Mouse (Mus musculus): ENCODE results near the gene Sac3d1. TPM values are rescaled to one million over a fixed set of nuclear protein-coding genes. Genes with fewer than 3 reads are reported as not detected.

Sac3d1 gene
- polyA plus RNA-seq, 1 experiment from 2014 or later: 62.6 TPM

DNA sequence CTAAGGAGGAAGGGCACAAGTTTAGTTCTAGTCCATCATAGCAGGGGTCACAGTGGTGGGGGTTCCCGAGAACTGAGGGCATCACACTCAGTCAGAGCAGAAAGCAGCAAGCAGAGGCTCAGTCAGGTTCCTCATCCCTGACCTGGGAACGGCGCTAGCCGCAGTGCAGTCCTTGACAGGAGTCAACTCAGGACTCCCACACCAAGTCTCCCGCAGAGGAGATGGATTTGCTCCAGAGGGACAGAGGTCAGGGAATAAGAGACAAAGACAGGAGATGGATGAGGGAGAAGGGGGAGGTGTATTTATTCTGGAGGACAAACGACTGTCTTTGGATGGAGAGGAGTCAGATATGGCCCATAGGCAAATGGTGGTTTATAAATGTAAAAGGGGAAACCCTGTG, 5.3 kb downstream of the Sac3d1 start:
- DNase-seq (ENCODE audit: low spot score) (no peak), ATAC-seq (ENCODE audit: low FRiP score) (no peak)
- WGBS: 62% methylated on average over 6 of the region's 6 CpGs
- no peaks in the 10 kb centered on the region for H3K27me3 ChIP-seq (ENCODE audit: control insufficient read depth, insufficient read depth, low read length)
- H3K9ac ChIP-seq (ENCODE audit: low read depth, low read length): no peak overlapping the region
- peaks cover 6% of the 10 kb centered on the region; the same call in 1 of the 2 replicates for H3K36me3 ChIP-seq (ENCODE audit: control insufficient read depth, insufficient read depth, low read length)
- H3K4me3 ChIP-seq (ENCODE audit: low read depth, low read length): no peak overlapping the region
- H3K27ac ChIP-seq (ENCODE audit: low read depth, low read length): no peak overlapping the region
- peaks cover 7% of the 10 kb centered on the region; the same call in 1 of the 2 replicates for H3K4me1 ChIP-seq (replicated peaks; ENCODE audit: control insufficient read depth, insufficient read depth, low read length)
- no peaks in the 10 kb centered on the region for H3K9me3 ChIP-seq (ENCODE audit: control insufficient read depth, low read length)
- H3K4me2 ChIP-seq (replicated peaks; ENCODE audit: low read depth, low read length): no peak overlapping the region

DNA sequence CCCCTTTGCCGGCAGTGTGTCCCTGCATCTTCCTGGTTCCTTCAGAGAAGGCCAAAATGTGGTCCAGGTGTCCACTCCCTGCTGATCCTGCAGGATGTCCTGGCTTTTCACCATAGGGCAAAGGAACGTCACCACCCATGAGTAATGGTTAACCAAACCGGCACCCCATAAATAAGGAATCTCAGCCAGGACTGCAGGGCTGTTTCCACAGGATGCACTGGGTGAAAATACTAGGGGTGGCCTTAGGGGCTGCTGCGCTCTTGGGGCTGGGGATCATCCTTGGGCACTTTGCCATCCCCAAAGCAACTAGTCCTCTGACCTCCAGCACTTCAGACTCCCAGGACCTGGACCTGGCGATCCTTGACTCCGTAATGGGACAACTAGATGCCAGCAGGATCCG, 12.9 kb downstream of the Sac3d1 start, which contains the start of gene Naaladl1:
Gene Naaladl1 (plus strand): TSS at position 197 of the 400 bp plus-strand sequence.
- no peaks in the 10 kb centered on the region for H3K27me3 ChIP-seq (ENCODE audit: control insufficient read depth, insufficient read depth, low read length)
- H3K4me2 ChIP-seq (replicated peaks; ENCODE audit: low read depth, low read length): no peak within 1 kb of the TSS
- no peaks in the 10 kb centered on the region for H3K4me1 ChIP-seq (replicated peaks; ENCODE audit: control insufficient read depth, insufficient read depth, low read length)
- DNase-seq (ENCODE audit: low spot score) (no peak), ATAC-seq (ENCODE audit: low FRiP score) (no peak)
- H3K36me3 ChIP-seq (ENCODE audit: control insufficient read depth, insufficient read depth, low read length): no peaks in the 10 kb centered on the region
- H3K27ac ChIP-seq (ENCODE audit: low read depth, low read length): no peak within 1 kb of the TSS
- no peak within 1 kb of the TSS for H3K4me3 ChIP-seq (ENCODE audit: low read depth, low read length)
- 85% methylated on average over 7 of the region's 7 CpGs for WGBS
- H3K9ac ChIP-seq (ENCODE audit: low read depth, low read length): no peak within 1 kb of the TSS
- H3K9me3 ChIP-seq (ENCODE audit: control insufficient read depth, low read length): no peaks in the 10 kb centered on the region

DNA sequence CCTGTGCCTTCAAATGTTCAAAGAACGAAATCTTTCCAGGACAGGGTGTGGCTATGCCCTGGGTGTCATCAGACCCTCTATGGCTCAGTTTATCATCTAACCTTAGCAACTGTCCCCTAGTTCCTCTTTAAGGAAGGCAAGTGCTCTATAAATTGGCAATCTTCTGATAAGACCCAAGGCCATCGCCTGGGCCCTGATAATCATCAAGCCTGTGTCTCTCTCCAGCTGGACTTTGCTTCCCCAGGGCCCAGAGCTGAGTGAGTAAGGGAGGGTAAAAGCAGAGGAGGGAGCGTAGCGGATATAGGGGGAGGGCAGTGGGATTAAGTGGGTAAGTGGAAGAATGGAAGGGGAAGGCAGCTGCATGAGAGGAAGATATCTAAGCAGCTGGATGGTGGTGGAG, 14.0 kb downstream of the Sac3d1 start:
- Histone ChIP-seq H3K9me3 (ENCODE audit: control insufficient read depth, low read length) (no peaks in the 10 kb centered on the region), H3K4me3 (ENCODE audit: low read depth, low read length) (no peak overlapping the region), H3K27me3 (ENCODE audit: control insufficient read depth, insufficient read depth, low read length) (no peaks in the 10 kb centered on the region), H3K27ac (ENCODE audit: low read depth, low read length) (no peak overlapping the region), H3K4me2 (replicated peaks; ENCODE audit: low read depth, low read length) (no peak overlapping the region), H3K36me3 (ENCODE audit: control insufficient read depth, insufficient read depth, low read length) (no peaks in the 10 kb centered on the region), H3K4me1 (replicated peaks; ENCODE audit: control insufficient read depth, insufficient read depth, low read length) (no peaks in the 10 kb centered on the region), H3K9ac (ENCODE audit: low read depth, low read length) (no peak overlapping the region; the same call in 1 of the 2 replicates)
- DNase-seq (ENCODE audit: low spot score): no peak
- 91% methylated on average over 4 of the region's 4 CpGs for WGBS
- ATAC-seq (ENCODE audit: low FRiP score): no peak

DNA sequence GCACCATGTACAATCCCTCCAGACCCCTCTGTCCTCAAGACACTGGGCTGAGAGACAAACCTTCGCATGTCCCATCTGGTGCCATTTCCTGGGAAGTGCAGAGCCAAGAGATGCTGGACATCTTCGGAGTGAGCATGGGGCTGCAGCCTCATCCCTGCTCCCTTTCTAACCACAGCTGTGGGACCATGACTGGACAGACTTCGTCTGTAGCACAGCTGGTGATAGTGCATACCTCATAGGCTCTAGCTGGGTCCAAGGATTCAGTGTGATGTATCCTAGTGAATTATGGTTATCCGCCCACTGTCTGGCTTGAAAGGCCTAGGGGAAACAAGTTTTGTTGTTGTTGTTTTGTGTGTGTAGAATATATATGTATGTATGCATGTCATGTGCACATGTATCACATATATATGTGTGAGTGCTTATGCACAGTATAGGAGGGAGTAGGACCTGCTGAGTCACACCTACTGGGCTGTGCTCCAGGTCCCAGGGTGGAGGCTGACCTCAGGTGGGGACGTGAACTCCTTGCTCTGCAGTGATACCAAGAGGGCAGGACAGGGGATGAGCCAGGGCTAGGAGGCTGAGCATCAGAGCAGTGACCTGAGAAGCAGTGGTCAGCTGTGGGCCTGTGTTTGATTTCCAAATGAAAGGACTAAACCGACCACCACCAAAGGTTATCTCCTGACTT, 16.1 kb downstream of the Sac3d1 start:
- Histone ChIP-seq H3K36me3 (ENCODE audit: control insufficient read depth, insufficient read depth, low read length) (no peaks in the 10 kb centered on the region), H3K4me2 (replicated peaks; ENCODE audit: low read depth, low read length) (no peak overlapping the region), H3K9ac (ENCODE audit: low read depth, low read length) (0 out of 2 replicates have a peak overlapping the region, but pooled peaks have one; percentile 7), H3K9me3 (ENCODE audit: control insufficient read depth, low read length) (no peaks in the 10 kb centered on the region), H3K4me1 (replicated peaks; ENCODE audit: control insufficient read depth, insufficient read depth, low read length) (no peaks in the 10 kb centered on the region), H3K27me3 (ENCODE audit: control insufficient read depth, insufficient read depth, low read length) (no peaks in the 10 kb centered on the region), H3K27ac (ENCODE audit: low read depth, low read length) (no peak overlapping the region), H3K4me3 (ENCODE audit: low read depth, low read length) (no peak overlapping the region)
- DNase-seq (ENCODE audit: low spot score) (no peak), ATAC-seq (ENCODE audit: low FRiP score) (no peak)
- 80% methylated on average over 6 of the region's 6 CpGs for WGBS

DNA sequence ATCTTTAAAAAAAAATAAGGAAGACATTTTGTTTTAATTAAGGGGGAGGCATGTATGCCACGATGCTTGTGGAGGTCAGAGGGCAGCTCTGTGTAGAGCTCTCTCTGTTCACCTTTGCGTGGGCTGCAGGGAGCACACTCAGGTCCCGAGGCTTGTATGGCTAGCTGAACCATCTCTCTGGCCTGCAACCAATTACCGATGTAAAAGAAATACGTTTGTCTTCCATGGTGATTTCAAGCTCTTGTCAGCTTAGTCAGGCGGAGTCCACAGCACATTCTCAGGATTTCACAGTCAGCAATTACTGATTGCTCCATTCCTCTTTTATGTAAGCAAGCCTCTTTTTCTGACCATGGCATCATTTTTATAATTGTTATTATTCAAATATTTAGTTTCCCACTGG, 17.3 kb downstream of the Sac3d1 start:
- ATAC-seq (ENCODE audit: low FRiP score): no peak
- H3K4me1 ChIP-seq (replicated peaks; ENCODE audit: control insufficient read depth, insufficient read depth, low read length): no peaks in the 10 kb centered on the region

DNA sequence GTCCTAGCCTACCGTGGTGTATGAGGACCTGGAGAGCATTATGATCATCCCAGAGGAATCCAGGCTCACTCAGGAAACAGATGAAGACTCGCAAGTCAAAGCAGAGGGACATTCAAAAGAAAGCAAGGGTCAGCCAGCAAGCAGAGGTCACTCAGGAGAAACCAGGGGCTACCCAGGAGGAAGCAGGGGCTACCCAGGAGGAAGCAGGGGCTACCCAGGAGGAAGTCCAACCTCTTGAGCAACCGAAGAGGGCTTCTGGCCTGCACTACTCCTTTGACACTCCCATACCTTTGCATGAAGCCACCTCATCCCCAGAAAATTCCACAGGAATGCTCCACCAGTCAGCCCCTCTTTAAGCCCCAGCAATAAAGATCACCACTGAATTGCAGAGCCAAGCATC, 20.6 kb downstream of the Sac3d1 start:
- no peaks in the 10 kb centered on the region for H3K36me3 ChIP-seq (ENCODE audit: control insufficient read depth, insufficient read depth, low read length)
- no peak overlapping the region for H3K9ac ChIP-seq (ENCODE audit: low read depth, low read length)
- no peaks in the 10 kb centered on the region for H3K9me3 ChIP-seq (ENCODE audit: control insufficient read depth, low read length)
- H3K27ac ChIP-seq (ENCODE audit: low read depth, low read length): no peak overlapping the region
- no peak overlapping the region for H3K4me3 ChIP-seq (ENCODE audit: low read depth, low read length)
- 81% methylated on average over 3 of the region's 3 CpGs for WGBS
- H3K27me3 ChIP-seq (ENCODE audit: control insufficient read depth, insufficient read depth, low read length): no peaks in the 10 kb centered on the region
- H3K4me2 ChIP-seq (replicated peaks; ENCODE audit: low read depth, low read length): no peak overlapping the region
- DNase-seq (ENCODE audit: low spot score) (no peak), ATAC-seq (ENCODE audit: low FRiP score) (no peak)
- no peaks in the 10 kb centered on the region for H3K4me1 ChIP-seq (replicated peaks; ENCODE audit: control insufficient read depth, insufficient read depth, low read length)

More for the DNA sequence above, 17.3 kb downstream of the Sac3d1 start:
- Histone ChIP-seq H3K4me3 (ENCODE audit: low read depth, low read length) (no peak overlapping the region), H3K9ac (ENCODE audit: low read depth, low read length) (no peak overlapping the region), H3K9me3 (ENCODE audit: control insufficient read depth, low read length) (no peaks in the 10 kb centered on the region), H3K27ac (ENCODE audit: low read depth, low read length) (no peak overlapping the region), H3K27me3 (ENCODE audit: control insufficient read depth, insufficient read depth, low read length) (no peaks in the 10 kb centered on the region), H3K4me2 (replicated peaks; ENCODE audit: low read depth, low read length) (no peak overlapping the region), H3K36me3 (ENCODE audit: control insufficient read depth, insufficient read depth, low read length) (no peaks in the 10 kb centered on the region)
- no peak for DNase-seq (ENCODE audit: low spot score)
- WGBS: 54% methylated on average over 6 of the region's 6 CpGs

DNA sequence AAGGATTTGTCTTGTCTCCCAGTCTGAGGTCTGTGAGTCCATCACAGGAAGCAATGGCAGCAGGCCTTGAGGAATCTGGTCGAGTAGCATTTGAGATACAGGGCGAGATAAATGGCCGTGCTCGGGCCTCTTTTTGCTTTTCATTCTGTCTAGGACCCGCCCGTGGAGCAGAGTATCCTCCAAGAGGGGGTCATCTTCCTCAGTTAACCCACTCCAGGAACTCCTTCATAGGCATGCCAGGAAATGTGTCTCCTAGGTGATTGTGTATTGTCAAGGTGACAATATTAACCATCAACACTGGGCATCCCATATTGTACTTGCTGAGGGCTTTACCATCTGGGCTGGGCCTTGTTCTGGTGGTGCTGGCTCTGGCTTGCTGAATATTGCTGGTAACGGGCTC, 24.3 kb downstream of the Sac3d1 start, which contains the start of gene AC131692.1:
Gene AC131692.1 (plus strand): TSS at position 301 of the 400 bp plus-strand sequence.
- Histone ChIP-seq H3K9me3 (ENCODE audit: control insufficient read depth, low read length) (no peaks in the 10 kb centered on the region), H3K4me1 (replicated peaks; ENCODE audit: control insufficient read depth, insufficient read depth, low read length) (no peaks in the 10 kb centered on the region), H3K36me3 (ENCODE audit: control insufficient read depth, insufficient read depth, low read length) (peaks cover 12% of the 10 kb centered on the region), H3K27ac (ENCODE audit: low read depth, low read length) (no peak within 1 kb of the TSS), H3K27me3 (ENCODE audit: control insufficient read depth, insufficient read depth, low read length) (no peaks in the 10 kb centered on the region), H3K9ac (ENCODE audit: low read depth, low read length) (no peak within 1 kb of the TSS), H3K4me3 (ENCODE audit: low read depth, low read length) (no peak within 1 kb of the TSS), H3K4me2 (replicated peaks; ENCODE audit: low read depth, low read length) (no peak within 1 kb of the TSS)
- 91% methylated on average over 7 of the region's 7 CpGs for WGBS
- ATAC-seq (ENCODE audit: low FRiP score): no peak
- DNase-seq (ENCODE audit: low spot score): no peak

DNA sequence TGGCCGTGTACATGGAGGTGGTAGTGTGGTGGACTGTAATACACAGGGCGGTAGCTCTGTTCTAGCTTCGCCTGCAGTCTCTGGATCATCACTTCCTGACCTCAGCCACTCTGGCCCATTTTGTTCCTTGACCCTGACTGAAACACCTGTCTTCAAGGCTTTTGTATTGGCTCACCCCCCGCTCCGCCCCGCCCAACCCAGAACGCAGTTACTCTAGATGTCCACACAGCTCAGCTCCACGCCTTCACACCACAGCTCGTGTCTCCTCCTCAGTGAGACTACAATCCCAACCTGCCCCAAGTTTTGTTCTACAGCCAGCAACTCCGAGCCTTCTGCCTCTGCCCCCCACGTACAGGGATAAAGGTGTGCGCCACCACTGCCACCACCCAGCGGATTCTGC, 29.6 kb downstream of the Sac3d1 start:
- Histone ChIP-seq H3K4me1 (replicated peaks; ENCODE audit: control insufficient read depth, insufficient read depth, low read length) (peaks cover 4% of the 10 kb centered on the region), H3K4me2 (replicated peaks; ENCODE audit: low read depth, low read length) (no peak overlapping the region), H3K4me3 (ENCODE audit: low read depth, low read length) (no peak overlapping the region), H3K36me3 (ENCODE audit: control insufficient read depth, insufficient read depth, low read length) (peaks cover 12% of the 10 kb centered on the region), H3K9me3 (ENCODE audit: control insufficient read depth, low read length) (no peaks in the 10 kb centered on the region), H3K27me3 (ENCODE audit: control insufficient read depth, insufficient read depth, low read length) (no peaks in the 10 kb centered on the region), H3K27ac (ENCODE audit: low read depth, low read length) (no peak overlapping the region), H3K9ac (ENCODE audit: low read depth, low read length) (no peak overlapping the region)
- no peak for ATAC-seq (ENCODE audit: low FRiP score)
- WGBS: 98% methylated on average over 13 of the region's 13 CpGs
- no peak for DNase-seq (ENCODE audit: low spot score)

DNA sequence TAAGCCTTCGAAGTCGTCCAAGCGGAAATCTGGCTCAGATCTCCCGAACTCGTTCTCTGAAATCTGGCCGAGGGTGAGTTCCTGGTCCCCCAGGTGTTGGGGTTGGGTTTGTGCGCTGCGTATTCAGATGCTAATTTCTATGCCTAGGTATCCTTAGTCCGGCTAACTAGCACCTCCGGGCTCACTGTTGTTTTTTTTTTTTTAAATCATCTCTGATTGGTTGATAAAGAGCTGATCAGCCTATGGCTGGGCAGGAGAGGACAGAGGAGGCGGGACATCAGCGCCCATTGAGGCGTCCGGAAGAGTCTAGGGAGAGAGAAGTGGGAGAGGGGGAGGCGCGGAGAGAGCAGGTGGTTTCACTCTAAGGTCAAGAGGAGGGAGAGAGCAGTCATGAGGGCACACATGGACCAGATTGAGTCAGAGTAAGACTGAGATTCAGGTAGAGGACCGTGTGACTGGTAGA, 33.0 kb downstream of the Sac3d1 start:
- no peaks in the 10 kb centered on the region for H3K27me3 ChIP-seq (ENCODE audit: control insufficient read depth, insufficient read depth, low read length)
- under 1% methylated on average over 17 of the region's 17 CpGs for WGBS
- H3K36me3 ChIP-seq (ENCODE audit: control insufficient read depth, insufficient read depth, low read length): peaks cover 3% of the 10 kb centered on the region
- peak overlapping the region; percentile 59 for H3K9ac ChIP-seq (ENCODE audit: low read depth, low read length)
- H3K4me2 ChIP-seq (replicated peaks; ENCODE audit: low read depth, low read length): peak overlapping the region; percentile 90
- H3K9me3 ChIP-seq (ENCODE audit: control insufficient read depth, low read length): no peaks in the 10 kb centered on the region
- peaks cover 6% of the 10 kb centered on the region for H3K4me1 ChIP-seq (replicated peaks; ENCODE audit: control insufficient read depth, insufficient read depth, low read length)
- ATAC-seq (ENCODE audit: low FRiP score) (peak; percentile 78), DNase-seq (ENCODE audit: low spot score) (peak; percentile 77)
- H3K4me3 ChIP-seq (ENCODE audit: low read depth, low read length): peak overlapping the region; percentile 78
- H3K27ac ChIP-seq (ENCODE audit: low read depth, low read length): no peak overlapping the region

All from hindbrain, embryonic 11.5 days (tissue).